Mouse (Mus musculus): ENCODE results near the gene Ndufa13. TPM values are rescaled to one million over a fixed set of nuclear protein-coding genes. Genes with fewer than 3 reads are reported as not detected.
A peak's percentile ranks its signal among the peaks of the same experiment; 100 is the strongest.

Ndufa13 gene
- total and polyA plus RNA-seq, 2 experiments from 2014 or later: 91.4 to 269 TPM

DNA sequence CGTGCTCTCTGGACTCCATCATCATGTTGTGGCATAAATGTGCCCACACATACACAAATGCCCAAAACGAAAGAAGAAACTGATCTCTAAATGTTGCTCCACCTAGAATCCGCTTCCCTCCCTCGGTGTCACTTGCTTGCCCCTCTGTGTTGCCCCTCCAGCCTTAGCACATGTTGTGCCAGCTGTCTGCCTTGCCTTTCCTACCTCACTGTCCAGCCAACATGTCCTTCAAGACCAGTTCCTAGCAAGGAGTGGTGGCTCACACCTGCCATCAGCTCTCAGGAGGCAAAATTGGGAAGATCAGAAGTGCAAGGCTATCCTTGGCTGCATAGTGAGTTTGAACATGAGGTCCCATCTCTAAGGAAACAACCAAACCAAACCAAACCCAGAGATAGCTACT, 25.0 kb downstream of the Ndufa13 start:
- H3K36me3 ChIP-seq (ENCODE audit: insufficient read depth, low read length): no peaks in the 10 kb centered on the region
- no peaks in the 10 kb centered on the region for H3K9me3 ChIP-seq (ENCODE audit: low read length)
- H3K4me1 ChIP-seq (ENCODE audit: insufficient read depth, low read length): no peaks in the 10 kb centered on the region
- H3K4me3 ChIP-seq (ENCODE audit: low read length): no peak overlapping the region
- no peak overlapping the region for H3K9ac ChIP-seq (replicated peaks; ENCODE audit: low read length)
- H3K27ac ChIP-seq: no peak overlapping the region
- H3K27me3 ChIP-seq (ENCODE audit: insufficient read depth, low read length): peaks cover 22% of the 10 kb centered on the region
- DNase-seq (ENCODE audit: low spot score): no peak
- WGBS: 87% methylated on average over 4 of the region's 4 CpGs
- H3K4me2 ChIP-seq (ENCODE audit: low read depth, low read length): no peak overlapping the region
- ATAC-seq: no peak
- TF ChIP-seq CTCF (IDR thresholded peaks at IDR 0.05; ENCODE audit: low read depth): no peak

DNA sequence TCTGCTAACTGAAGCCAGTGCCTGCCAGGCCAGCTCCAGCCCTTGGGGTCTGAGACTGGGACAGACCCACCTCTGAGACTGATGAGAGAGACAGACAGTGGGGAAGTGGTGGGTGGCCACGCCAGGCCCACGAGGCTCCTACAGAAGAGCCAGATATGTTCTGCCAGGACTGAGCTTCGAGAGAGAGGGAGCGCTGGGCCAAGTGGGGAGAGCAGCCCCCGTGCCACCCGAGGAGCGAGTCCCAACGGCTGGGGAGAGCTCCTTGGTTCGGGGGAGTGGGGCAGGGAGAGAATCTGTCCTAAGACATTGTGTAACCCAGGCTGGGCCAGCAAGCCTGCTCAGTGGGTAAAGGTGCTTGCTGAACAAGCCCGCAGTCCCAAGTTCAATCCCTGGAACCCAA, 25.4 kb downstream of the Ndufa13 start:
- no peaks in the 10 kb centered on the region for H3K4me1 ChIP-seq (ENCODE audit: insufficient read depth, low read length)
- H3K9ac ChIP-seq (replicated peaks; ENCODE audit: low read length): no peak overlapping the region
- ATAC-seq (no peak), DNase-seq (ENCODE audit: low spot score) (no peak)
- H3K27me3 ChIP-seq (ENCODE audit: insufficient read depth, low read length): peaks cover 19% of the 10 kb centered on the region
- 79% methylated on average over 10 of the region's 10 CpGs for WGBS
- no peak overlapping the region for H3K4me2 ChIP-seq (ENCODE audit: low read depth, low read length)
- no peak for TF ChIP-seq CTCF (IDR thresholded peaks at IDR 0.05; ENCODE audit: low read depth)
- no peak overlapping the region for H3K4me3 ChIP-seq (ENCODE audit: low read length)
- H3K9me3 ChIP-seq (ENCODE audit: low read length): no peaks in the 10 kb centered on the region
- H3K36me3 ChIP-seq (ENCODE audit: insufficient read depth, low read length): no peaks in the 10 kb centered on the region
- H3K27ac ChIP-seq: no peak overlapping the region

DNA sequence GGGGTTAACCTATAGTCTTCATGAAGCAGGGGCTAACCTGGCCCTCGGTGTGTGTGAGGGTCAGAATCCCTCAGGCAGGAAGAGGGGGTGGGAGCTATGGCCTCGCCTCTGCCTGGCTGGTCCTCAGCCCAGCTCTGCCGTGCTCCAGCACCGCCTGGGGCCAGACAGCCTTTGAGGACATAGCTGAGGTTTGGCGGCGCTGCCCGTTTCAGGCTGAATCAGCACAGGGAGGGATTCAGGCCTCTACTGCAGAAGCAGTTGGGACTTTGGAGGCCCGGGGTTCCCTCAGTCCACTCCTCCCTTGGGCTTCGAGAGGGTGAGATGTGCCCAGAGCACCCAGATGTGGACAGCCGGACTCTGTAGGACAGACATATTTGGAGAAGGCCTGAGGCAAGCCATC, 26.3 kb downstream of the Ndufa13 start:
- Histone ChIP-seq H3K4me3 (ENCODE audit: low read length) (no peak overlapping the region), H3K9ac (replicated peaks; ENCODE audit: low read length) (no peak overlapping the region), H3K36me3 (ENCODE audit: insufficient read depth, low read length) (no peaks in the 10 kb centered on the region), H3K27ac (no peak overlapping the region), H3K4me2 (ENCODE audit: low read depth, low read length) (no peak overlapping the region), H3K4me1 (ENCODE audit: insufficient read depth, low read length) (no peaks in the 10 kb centered on the region), H3K9me3 (ENCODE audit: low read length) (no peaks in the 10 kb centered on the region), H3K27me3 (ENCODE audit: insufficient read depth, low read length) (peaks cover 10% of the 10 kb centered on the region; the same call in 1 of the 2 replicates)
- ATAC-seq (no peak), DNase-seq (ENCODE audit: low spot score) (no peak)
- WGBS: 45% methylated on average over 10 of the region's 10 CpGs
- no peak for TF ChIP-seq CTCF (IDR thresholded peaks at IDR 0.05; ENCODE audit: low read depth)

DNA sequence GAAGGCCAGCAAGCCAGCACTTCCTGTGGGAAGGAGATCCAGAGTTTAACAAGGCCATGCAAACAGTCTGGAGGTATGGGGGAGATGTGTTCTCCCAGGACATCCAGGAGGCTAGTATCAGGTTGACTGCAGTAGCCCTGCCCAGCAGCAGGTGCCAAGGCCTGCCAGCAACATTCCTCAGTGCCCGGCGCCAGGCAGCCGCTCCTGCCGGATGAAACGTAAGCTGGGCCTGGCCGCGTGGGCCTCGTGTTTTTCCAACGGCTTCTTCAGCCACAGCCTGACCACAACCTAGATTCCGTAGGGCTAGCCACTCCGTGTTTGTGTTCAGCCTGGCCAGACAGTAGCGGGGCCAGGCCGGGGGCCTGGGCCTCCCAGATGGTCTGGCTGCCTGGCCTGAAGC, 27.7 kb downstream of the Ndufa13 start:
- 80% methylated on average over 13 of the region's 13 CpGs for WGBS
- no peak for DNase-seq (ENCODE audit: low spot score)
- Histone ChIP-seq H3K36me3 (ENCODE audit: insufficient read depth, low read length) (no peaks in the 10 kb centered on the region), H3K27ac (no peak overlapping the region), H3K27me3 (ENCODE audit: insufficient read depth, low read length) (no peaks in the 10 kb centered on the region), H3K4me2 (ENCODE audit: low read depth, low read length) (no peak overlapping the region), H3K4me1 (ENCODE audit: insufficient read depth, low read length) (no peaks in the 10 kb centered on the region), H3K9me3 (ENCODE audit: low read length) (no peaks in the 10 kb centered on the region), H3K9ac (replicated peaks; ENCODE audit: low read length) (no peak overlapping the region), H3K4me3 (ENCODE audit: low read length) (no peak overlapping the region)
- ATAC-seq: no peak
- TF ChIP-seq CTCF (IDR thresholded peaks at IDR 0.05; ENCODE audit: low read depth): no peak

DNA sequence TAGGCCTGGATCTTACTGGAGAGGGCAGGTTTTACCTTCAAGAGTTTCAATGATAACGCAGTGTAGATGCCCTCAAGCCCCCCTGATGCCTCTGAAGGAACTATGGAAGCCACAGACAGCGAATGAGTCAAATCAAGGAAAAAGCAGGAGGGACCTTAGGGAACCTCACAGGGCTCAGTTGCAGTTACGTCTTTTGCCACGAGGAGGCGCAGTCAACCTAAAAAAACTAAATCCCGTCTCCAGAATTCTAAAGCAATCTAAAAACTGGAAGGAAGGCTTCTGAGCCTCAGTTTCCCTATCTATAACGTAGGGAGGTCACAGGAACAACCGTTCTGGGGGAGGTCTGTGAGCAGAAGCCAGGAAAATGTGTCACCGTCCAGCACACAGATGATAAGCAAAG, 28.2 kb downstream of the Ndufa13 start:
- 13% methylated on average over 9 of the region's 9 CpGs for WGBS
- ATAC-seq: no peak
- peak; percentile 80 for DNase-seq (ENCODE audit: low spot score)
- Histone ChIP-seq H3K9me3 (ENCODE audit: low read length) (no peaks in the 10 kb centered on the region), H3K36me3 (ENCODE audit: insufficient read depth, low read length) (no peaks in the 10 kb centered on the region), H3K27me3 (ENCODE audit: insufficient read depth, low read length) (no peaks in the 10 kb centered on the region), H3K9ac (replicated peaks; ENCODE audit: low read length) (no peak overlapping the region), H3K27ac (no peak overlapping the region), H3K4me2 (ENCODE audit: low read depth, low read length) (no peak overlapping the region), H3K4me3 (ENCODE audit: low read length) (no peak overlapping the region), H3K4me1 (ENCODE audit: insufficient read depth, low read length) (no peaks in the 10 kb centered on the region)
- peak; percentile 83 for TF ChIP-seq CTCF (IDR thresholded peaks at IDR 0.05; ENCODE audit: low read depth)

DNA sequence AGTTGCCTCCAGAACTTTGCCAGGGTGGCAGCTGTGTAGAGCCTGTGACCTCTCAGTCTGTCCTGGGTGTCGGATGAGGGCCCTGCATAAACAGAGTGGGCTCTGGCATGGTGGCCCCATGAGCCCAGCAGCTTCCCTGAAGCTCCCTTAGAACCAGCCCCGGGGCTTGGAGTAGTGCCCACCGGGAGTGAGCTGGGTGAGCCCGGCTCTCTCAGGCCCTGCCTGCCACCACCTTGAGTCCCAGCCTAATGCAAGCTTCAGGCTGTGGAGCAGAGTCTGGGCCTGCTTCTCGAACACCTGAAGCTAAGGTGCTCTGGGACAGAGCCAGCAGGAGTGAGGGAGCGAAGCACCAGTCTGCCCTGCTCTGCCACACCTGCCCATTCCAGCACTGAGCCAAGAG, 31.5 kb downstream of the Ndufa13 start:
- no peak overlapping the region for H3K4me2 ChIP-seq (ENCODE audit: low read depth, low read length)
- H3K4me3 ChIP-seq (ENCODE audit: low read length): no peak overlapping the region

DNA sequence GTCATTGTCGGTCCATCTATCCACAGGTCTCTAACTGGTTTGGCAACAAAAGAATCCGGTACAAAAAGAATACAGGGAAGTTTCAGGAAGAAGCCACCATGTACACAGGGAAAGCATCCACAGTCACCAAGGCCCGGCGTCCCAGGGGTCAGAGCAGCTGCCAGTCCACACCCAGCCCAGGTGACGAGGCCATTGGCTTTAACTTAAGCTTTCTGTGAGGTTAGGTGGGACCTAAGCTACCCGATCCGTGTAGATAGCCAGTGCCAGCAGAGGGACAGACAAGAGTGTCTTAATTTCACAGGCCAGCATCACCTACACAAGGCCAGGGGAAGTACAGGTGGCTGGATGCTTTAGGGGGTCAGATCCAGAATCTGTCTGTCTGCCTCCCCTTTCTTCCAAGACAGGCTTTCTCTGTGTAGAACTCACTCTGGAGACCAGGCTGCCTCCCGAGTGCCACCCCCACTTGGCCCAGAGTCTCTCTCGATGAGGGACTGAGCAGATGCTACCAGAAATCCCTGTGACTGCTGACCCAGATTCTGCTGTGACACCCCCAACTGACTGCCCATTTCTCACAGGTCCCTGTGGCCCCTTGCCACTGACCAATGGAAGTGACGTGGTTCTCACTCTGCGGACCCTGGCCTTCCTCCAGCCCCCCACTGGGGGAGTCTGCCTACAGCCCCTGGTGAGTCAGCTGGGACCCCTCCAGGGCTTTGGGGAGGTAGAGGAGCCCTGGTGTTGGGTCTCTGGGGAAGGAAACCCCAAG, 32.2 kb downstream of the Ndufa13 start:
- DNase-seq (ENCODE audit: low spot score): no peak
- Histone ChIP-seq H3K36me3 (ENCODE audit: insufficient read depth, low read length) (no peaks in the 10 kb centered on the region), H3K27me3 (ENCODE audit: insufficient read depth, low read length) (no peaks in the 10 kb centered on the region), H3K4me3 (ENCODE audit: low read length) (no peak overlapping the region), H3K4me2 (ENCODE audit: low read depth, low read length) (no peak overlapping the region), H3K9me3 (ENCODE audit: low read length) (no peaks in the 10 kb centered on the region), H3K9ac (replicated peaks; ENCODE audit: low read length) (no peak overlapping the region), H3K4me1 (ENCODE audit: insufficient read depth, low read length) (no peaks in the 10 kb centered on the region), H3K27ac (no peak overlapping the region)
- no peak for ATAC-seq
- no peak for TF ChIP-seq CTCF (IDR thresholded peaks at IDR 0.05; ENCODE audit: low read depth)
- WGBS: 84% methylated on average over 11 of the region's 11 CpGs

More for the DNA sequence above, 31.5 kb downstream of the Ndufa13 start:
- Histone ChIP-seq H3K27me3 (ENCODE audit: insufficient read depth, low read length) (no peaks in the 10 kb centered on the region), H3K4me1 (ENCODE audit: insufficient read depth, low read length) (no peaks in the 10 kb centered on the region), H3K9ac (replicated peaks; ENCODE audit: low read length) (no peak overlapping the region), H3K9me3 (ENCODE audit: low read length) (no peaks in the 10 kb centered on the region), H3K27ac (no peak overlapping the region), H3K36me3 (ENCODE audit: insufficient read depth, low read length) (no peaks in the 10 kb centered on the region)
- ATAC-seq: no peak
- 89% methylated on average over 6 of the region's 6 CpGs for WGBS
- DNase-seq (ENCODE audit: low spot score): no peak
- TF ChIP-seq CTCF (IDR thresholded peaks at IDR 0.05; ENCODE audit: low read depth): no peak
